Mouse (Mus musculus): Measurements from ENCODE around the gene Cntd1. TPM values are rescaled to one million over a fixed set of nuclear protein-coding genes. Genes with fewer than 3 reads are reported as not detected.
A peak's percentile ranks its signal among the peaks of the same experiment; 100 is the strongest.

The Cntd1 gene
- polyA plus RNA-seq, 1 experiment from 2014 or later: 0.67 TPM

- H3K9ac ChIP-seq: no peak overlapping the region
- no peak for ATAC-seq (ENCODE audit: insufficient read depth)
- no peak overlapping the region for H3K4me2 ChIP-seq
- H3K4me3 ChIP-seq (replicated peaks): no peak overlapping the region
- WGBS (ENCODE audit: insufficient replicate concordance): 78% methylated on average over 13 of the region's 13 CpGs
- peaks cover 9% of the 10 kb centered on the region for H3K27me3 ChIP-seq
- no peaks in the 10 kb centered on the region for H3K9me3 ChIP-seq (replicated peaks)
- H3K36me3 ChIP-seq (replicated peaks): peaks cover 24% of the 10 kb centered on the region
- peak overlapping the region; percentile 19; the same call in 1 of the 2 replicates for H3K27ac ChIP-seq (replicated peaks)
- H3K4me1 ChIP-seq (replicated peaks): peaks cover 74% of the 10 kb centered on the region
Observed at GRCm38 (mm10) chr11:101255826-101256775, 22.7 kb upstream of the Cntd1 start.

GRCm38 (mm10) chr11:101259261-101259712 lies 19.5 kb upstream of the Cntd1 start:
- Histone ChIP-seq H3K9ac (peak overlapping the region; percentile 86), H3K4me2 (peak overlapping the region; percentile 97), H3K27me3 (peaks cover 37% of the 10 kb centered on the region), H3K4me3 (replicated peaks) (peak overlapping the region; percentile 74), H3K36me3 (replicated peaks) (peaks cover 24% of the 10 kb centered on the region), H3K4me1 (replicated peaks) (peaks cover 82% of the 10 kb centered on the region), H3K27ac (replicated peaks) (peak overlapping the region; percentile 96), H3K9me3 (replicated peaks) (no peaks in the 10 kb centered on the region)
- 21% methylated on average over 6 of the region's 6 CpGs for whole genome bisulfite sequencing (ENCODE audit: insufficient replicate concordance)
- ATAC-seq (ENCODE audit: insufficient read depth): no peak

- Histone ChIP-seq H3K9me3 (replicated peaks) (no peaks in the 10 kb centered on the region), H3K4me2 (peak within 1 kb of the TSS; percentile 97), H3K27ac (replicated peaks) (peak within 1 kb of the TSS; percentile 96), H3K9ac (peak within 1 kb of the TSS; percentile 86), H3K27me3 (peaks cover 45% of the 10 kb centered on the region), H3K4me3 (replicated peaks) (peak within 1 kb of the TSS; percentile 74), H3K36me3 (replicated peaks) (peaks cover 24% of the 10 kb centered on the region), H3K4me1 (replicated peaks) (peaks cover 82% of the 10 kb centered on the region)
- WGBS (ENCODE audit: insufficient replicate concordance): 0% methylated on average over 43 of the region's 43 CpGs
- ATAC-seq (ENCODE audit: insufficient read depth): peak; percentile 93
Observed at GRCm38 (mm10) chr11:101259948-101260825, 18.6 kb upstream of the Cntd1 start, which contains the start of gene Wnk4. Gene Wnk4, plus strand, starts transcription at chr11:101260567.

GRCm38 (mm10) chr11:101260826-101261380 lies 17.9 kb upstream of the Cntd1 start:
- Histone ChIP-seq H3K9me3 (replicated peaks) (no peaks in the 10 kb centered on the region), H3K4me3 (replicated peaks) (peak overlapping the region; percentile 74), H3K4me2 (peak overlapping the region; percentile 97), H3K9ac (peak overlapping the region; percentile 86), H3K27ac (replicated peaks) (peak overlapping the region; percentile 96), H3K36me3 (replicated peaks) (peaks cover 22% of the 10 kb centered on the region), H3K4me1 (replicated peaks) (peaks cover 77% of the 10 kb centered on the region), H3K27me3 (peaks cover 52% of the 10 kb centered on the region)
- no peak for ATAC-seq (ENCODE audit: insufficient read depth)
- under 1% methylated on average over 30 of the region's 30 CpGs for WGBS (ENCODE audit: insufficient replicate concordance)

- H3K4me1 ChIP-seq (replicated peaks): peaks cover 67% of the 10 kb centered on the region
- H3K27me3 ChIP-seq: peaks cover 67% of the 10 kb centered on the region
- 0 out of 2 replicates have a peak overlapping the region, but pooled peaks have one; percentile 47 for H3K9ac ChIP-seq
- ATAC-seq (ENCODE audit: insufficient read depth): no peak
- no peaks in the 10 kb centered on the region for H3K9me3 ChIP-seq (replicated peaks)
- H3K4me2 ChIP-seq: peak overlapping the region; percentile 97
- H3K36me3 ChIP-seq (replicated peaks): peaks cover 12% of the 10 kb centered on the region
- WGBS (ENCODE audit: insufficient replicate concordance): 7% methylated on average over 24 of the region's 24 CpGs
- peak overlapping the region; percentile 74 for H3K4me3 ChIP-seq (replicated peaks)
- H3K27ac ChIP-seq (replicated peaks): no peak overlapping the region
Observed at GRCm38 (mm10) chr11:101262272-101262967, 16.4 kb upstream of the Cntd1 start.

- Histone ChIP-seq H3K27ac (replicated peaks) (no peak overlapping the region), H3K36me3 (replicated peaks) (peaks cover 2% of the 10 kb centered on the region; the same call in 1 of the 2 replicates), H3K9me3 (replicated peaks) (no peaks in the 10 kb centered on the region), H3K4me3 (replicated peaks) (peak overlapping the region; percentile 74; the same call in 1 of the 2 replicates), H3K4me1 (replicated peaks) (peaks cover 63% of the 10 kb centered on the region), H3K9ac (no peak overlapping the region), H3K4me2 (peak overlapping the region; percentile 97; the same call in 1 of the 2 replicates), H3K27me3 (peaks cover 75% of the 10 kb centered on the region)
- ATAC-seq (ENCODE audit: insufficient read depth): no peak
- WGBS (ENCODE audit: insufficient replicate concordance): 14% methylated on average over 32 of the region's 32 CpGs
Observed at GRCm38 (mm10) chr11:101263138-101263988, 15.4 kb upstream of the Cntd1 start.

GRCm38 (mm10) chr11:101263989-101264280 lies 14.9 kb upstream of the Cntd1 start:
- H3K9ac ChIP-seq: no peak overlapping the region
- H3K4me2 ChIP-seq: no peak overlapping the region
- H3K9me3 ChIP-seq (replicated peaks): no peaks in the 10 kb centered on the region
- WGBS (ENCODE audit: insufficient replicate concordance): 26% methylated on average over 3 of the region's 3 CpGs
- H3K36me3 ChIP-seq (replicated peaks): no peaks in the 10 kb centered on the region; the same call in 1 of the 2 replicates
- H3K27ac ChIP-seq (replicated peaks): no peak overlapping the region
- H3K4me3 ChIP-seq (replicated peaks): no peak overlapping the region
- peaks cover 79% of the 10 kb centered on the region for H3K27me3 ChIP-seq
- peaks cover 60% of the 10 kb centered on the region for H3K4me1 ChIP-seq (replicated peaks)
- no peak for ATAC-seq (ENCODE audit: insufficient read depth)

- Histone ChIP-seq H3K27me3 (peaks cover 90% of the 10 kb centered on the region), H3K27ac (replicated peaks) (no peak overlapping the region), H3K4me1 (replicated peaks) (peaks cover 60% of the 10 kb centered on the region), H3K36me3 (replicated peaks) (no peaks in the 10 kb centered on the region), H3K4me2 (peak overlapping the region; percentile 13; the same call in 1 of the 2 replicates), H3K4me3 (replicated peaks) (0 out of 2 replicates have a peak overlapping the region, but pooled peaks have one; percentile 4), H3K9me3 (replicated peaks) (no peaks in the 10 kb centered on the region), H3K9ac (no peak overlapping the region)
- WGBS (ENCODE audit: insufficient replicate concordance): 14% methylated on average over 31 of the region's 31 CpGs
- no peak for ATAC-seq (ENCODE audit: insufficient read depth)
Observed at GRCm38 (mm10) chr11:101264954-101265471, 13.8 kb upstream of the Cntd1 start.

GRCm38 (mm10) chr11:101265906-101266305 lies 12.9 kb upstream of the Cntd1 start:
- Histone ChIP-seq H3K27me3 (peaks cover 96% of the 10 kb centered on the region), H3K4me2 (no peak overlapping the region)
- WGBS (ENCODE audit: insufficient replicate concordance): 36% methylated on average over 6 of the region's 6 CpGs

More at GRCm38 (mm10) chr11:101265906-101266305, 12.9 kb upstream of the Cntd1 start:
- no peak for ATAC-seq (ENCODE audit: insufficient read depth)
- Histone ChIP-seq H3K4me1 (replicated peaks) (peaks cover 58% of the 10 kb centered on the region), H3K4me3 (replicated peaks) (no peak overlapping the region), H3K27ac (replicated peaks) (no peak overlapping the region), H3K9ac (no peak overlapping the region), H3K36me3 (replicated peaks) (no peaks in the 10 kb centered on the region), H3K9me3 (replicated peaks) (no peaks in the 10 kb centered on the region)

All from liver, embryonic 15.5 days (tissue).